Mouse (Mus musculus) right cerebral cortex, postnatal 10 days (tissue): ENCODE data around the gene Trim2.
A peak's percentile ranks its signal among the peaks of the same experiment; 100 is the strongest.

Experiments
- DNase-seq, 2 experiments: peaks; one replicate each; pipeline ENCODE4 v3.0.0; 2021; ENCODE audit warnings: low spot score in 2 of 2

The Trim2 gene

DNA sequence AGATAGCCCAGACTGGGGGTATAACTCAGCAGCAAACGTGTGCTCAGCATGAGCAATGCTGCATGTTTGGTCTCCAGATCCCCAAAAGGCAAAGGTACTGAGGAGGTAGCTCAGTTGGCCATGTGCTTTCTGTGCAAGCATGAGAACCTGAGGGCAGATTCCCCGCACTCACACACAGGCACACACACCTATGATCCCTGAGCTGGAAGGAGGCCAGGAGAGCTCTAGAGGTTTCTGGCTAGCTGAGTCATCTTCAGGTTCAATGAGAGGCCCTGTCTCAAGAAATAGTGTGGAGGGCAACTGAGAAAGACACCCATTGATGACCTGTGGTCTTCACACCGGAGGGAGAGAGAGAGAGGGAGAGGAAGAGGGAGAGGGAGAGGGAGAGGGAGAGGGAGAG lies 19.4 kb downstream of the Trim2 start:
- no peak for DNase-seq

DNA sequence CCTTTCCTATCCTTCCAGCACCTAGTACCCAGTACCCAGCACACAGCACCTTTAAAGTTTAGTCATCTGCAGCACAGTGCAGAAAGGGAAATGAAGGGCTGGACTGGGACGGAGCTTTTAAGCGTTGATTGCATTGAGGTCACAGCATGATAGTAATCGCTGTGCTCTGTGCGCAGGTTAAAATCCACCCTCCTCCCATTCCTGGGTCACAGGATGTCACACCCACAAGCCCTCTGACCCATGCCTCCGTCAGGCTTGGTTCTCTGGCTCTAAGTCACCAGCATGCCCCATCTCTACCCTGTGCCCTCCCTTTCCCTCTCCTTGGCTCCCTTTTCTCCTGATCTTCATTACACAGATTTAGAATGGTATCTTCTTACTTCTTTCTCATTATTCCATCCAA lies 20.4 kb downstream of the Trim2 start:
- no peak for DNase-seq

DNA sequence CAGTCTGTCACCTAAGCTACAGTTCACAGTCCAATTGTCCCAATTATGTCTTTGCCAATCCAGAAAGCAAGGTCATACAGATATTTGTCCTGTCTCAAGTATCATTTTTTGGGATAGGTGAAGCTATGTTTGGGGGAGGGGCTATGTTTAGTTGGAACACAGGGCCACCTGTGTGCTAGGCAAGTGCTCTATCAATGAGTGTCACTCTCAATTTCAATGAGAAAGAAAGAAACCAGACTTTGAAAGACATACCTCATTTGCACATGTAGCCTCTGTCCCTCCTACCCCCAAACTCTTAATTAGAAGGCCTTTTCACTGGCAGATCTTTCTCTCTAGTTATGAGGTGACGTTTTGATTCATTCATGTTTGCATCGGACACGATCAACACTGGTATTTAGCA lies 21.9 kb downstream of the Trim2 start:
- DNase-seq, result no peak

DNA sequence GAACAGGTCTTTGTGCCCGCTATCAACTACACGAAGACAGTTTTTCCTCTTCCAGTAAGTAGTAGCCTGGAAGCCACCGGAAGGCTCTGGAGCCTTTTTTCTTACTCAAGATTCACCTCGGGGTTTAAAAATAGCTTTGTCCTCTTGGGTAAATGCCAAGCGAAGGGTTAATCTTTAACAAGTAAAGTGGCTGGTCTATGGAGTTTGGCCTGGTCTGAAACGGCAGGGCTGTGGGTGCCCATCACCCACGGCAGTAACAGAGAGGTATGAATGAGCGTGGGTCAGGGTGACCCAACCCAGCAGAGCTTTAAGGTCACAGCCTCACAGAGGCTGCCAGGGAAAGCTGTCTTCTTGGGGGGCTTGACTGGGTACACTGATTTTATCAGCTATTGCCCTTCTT lies 23.2 kb downstream of the Trim2 start:
- DNase-seq, result no peak

DNA sequence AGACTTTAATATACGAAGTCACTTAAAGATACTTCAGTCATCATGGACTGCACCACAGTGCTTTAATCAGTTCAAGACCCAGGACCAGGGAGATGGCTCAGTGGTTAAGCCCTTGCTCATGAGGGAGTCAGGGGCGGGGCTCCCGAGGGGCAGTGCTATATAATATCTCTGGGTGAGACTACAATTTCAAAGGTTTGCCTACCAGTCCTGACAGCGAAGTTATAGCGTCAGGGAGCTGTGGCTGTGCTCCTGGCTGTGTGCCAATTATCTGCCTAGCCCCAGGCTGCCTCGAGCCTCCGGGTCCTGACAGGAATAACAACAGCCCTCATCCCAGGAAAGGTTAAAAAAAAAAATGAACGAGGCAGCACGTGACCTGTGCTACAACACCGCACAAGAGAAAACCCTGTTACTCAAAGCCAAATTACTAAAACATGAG lies 24.7 kb downstream of the Trim2 start:
- DNase-seq, result no peak

DNA sequence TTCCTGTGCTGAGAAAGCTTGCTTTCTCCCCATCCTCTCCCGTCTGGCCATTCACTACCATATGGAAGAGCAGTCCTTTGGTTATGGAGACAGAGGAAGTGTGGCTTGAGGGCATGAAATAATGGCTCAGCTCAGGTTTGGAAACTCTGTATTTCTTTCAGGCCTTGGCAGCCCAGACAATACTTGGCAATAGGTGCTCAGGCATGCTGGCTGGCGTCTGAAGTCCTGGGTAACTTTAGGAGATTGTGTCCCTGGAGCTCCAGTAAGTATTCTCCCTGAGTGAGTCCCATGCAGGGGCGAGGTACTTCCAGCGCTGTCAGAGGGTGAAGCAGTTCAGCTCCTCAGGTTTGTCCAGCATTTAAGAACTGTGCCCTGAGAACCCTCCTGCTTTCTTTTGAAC lies 27.9 kb downstream of the Trim2 start:
- no peak for DNase-seq

DNA sequence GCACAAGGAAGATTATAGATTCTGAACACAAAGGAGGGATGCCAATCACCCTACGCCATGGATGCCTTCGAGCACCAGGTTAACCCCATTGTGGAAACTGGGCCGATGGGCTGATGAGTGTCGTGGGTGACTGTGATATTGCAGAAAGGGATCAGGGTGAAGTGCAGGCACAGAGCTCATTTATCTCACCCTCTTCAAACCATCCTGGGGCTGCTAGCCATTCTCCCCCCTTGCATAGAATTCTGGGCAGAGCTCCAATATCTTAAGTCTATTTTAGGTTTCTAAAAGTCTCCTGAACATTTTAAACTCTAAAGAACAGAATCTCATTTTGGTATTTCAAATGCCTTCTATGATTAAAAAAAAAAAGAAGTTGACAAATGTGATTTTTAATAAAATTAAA lies 31.6 kb downstream of the Trim2 start:
- no peak for DNase-seq

DNA sequence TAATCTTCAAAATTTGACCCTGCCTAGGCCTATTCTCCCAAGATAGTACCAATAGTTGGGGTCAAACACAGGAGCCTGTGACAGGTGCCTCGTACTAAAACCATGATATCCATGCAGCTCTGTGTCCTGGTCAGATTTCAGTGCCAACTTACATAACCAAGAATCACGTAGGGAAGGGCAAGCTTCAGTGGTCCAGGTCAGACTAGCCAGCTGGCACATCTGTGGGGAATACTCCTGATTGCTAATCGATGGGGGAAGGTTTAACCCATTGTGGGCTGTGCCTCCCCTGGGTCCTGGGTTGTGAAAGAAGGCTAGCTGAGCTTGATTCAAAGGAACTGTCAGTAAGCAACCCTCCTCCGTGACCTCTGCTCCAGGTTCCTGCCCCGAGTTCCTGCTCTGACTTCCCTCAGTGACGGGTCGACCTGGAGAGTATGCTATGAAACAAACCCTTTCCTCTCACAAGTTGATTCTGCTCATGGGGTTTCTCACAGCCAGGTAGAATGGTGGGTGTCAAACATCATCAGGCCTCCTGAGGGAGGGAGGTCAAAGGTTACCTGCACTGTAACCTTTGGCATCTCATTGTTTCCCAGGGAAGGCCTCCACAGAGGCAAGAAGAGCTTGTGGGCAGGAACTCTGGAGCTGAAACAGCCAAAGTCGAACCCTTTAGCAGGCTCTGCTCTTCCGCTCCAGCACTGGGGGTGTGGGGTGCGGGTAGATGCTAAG lies 34.2 kb downstream of the Trim2 start:
- no peak for DNase-seq

DNA sequence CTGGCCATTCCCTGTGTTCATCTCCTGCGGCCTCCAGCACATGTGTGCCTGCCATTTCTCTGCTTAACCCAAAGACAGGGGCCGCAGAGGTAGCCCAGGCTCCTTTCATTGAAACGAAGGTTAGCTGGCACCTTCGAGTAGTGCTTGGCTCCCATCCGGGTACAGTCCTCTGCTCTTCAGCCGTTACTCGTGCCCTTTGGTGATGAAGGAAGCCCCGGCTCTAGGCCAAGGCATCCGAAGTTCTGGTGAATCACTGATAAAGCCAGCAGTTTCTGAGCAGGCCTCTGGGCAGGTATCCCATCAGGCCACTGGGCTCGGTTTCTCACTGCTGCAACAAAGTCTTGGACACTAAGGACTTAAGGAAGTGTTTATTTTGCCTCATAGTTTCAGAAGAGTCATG lies 34.9 kb downstream of the Trim2 start:
- no peak for DNase-seq

DNA sequence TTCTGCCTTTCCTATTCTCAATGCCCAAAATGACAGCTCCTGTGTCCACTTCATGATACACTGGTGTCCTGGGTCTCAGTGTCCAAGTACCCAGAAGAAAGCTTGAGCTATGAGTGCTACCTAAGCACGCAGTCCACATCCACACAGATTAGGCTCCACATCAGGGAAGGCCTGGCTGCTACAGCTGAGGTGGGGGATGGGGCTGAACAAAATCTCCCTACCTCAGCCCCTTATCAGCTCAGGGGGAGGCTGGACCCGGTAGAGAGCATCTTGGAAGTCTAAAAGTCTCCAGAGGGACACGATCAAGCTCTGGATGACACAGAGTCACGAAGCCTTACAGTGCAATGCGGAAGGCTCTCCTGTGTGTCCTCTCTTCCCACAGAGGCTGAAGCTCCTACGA lies 35.6 kb downstream of the Trim2 start:
- DNase-seq, result no peak

DNA sequence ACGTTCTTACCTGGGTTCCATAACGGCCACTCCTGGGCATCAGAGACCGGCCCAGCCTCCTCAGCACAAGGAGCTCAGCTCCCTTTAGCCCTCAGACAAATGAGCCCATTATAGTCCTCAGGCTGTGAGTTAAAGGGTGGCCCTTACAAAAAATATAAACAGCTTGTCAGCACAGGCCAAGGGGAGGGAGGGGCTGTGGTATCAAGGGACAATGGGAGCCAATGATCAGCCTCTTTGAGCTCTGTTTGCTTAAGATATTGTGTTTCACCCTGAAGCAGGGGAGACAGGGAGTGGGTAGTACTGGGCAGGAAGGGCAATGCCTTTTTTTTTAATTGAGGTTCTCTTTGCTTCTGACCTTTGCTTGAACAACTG lies 36.1 kb downstream of the Trim2 start:
- DNase-seq, result no peak

DNA sequence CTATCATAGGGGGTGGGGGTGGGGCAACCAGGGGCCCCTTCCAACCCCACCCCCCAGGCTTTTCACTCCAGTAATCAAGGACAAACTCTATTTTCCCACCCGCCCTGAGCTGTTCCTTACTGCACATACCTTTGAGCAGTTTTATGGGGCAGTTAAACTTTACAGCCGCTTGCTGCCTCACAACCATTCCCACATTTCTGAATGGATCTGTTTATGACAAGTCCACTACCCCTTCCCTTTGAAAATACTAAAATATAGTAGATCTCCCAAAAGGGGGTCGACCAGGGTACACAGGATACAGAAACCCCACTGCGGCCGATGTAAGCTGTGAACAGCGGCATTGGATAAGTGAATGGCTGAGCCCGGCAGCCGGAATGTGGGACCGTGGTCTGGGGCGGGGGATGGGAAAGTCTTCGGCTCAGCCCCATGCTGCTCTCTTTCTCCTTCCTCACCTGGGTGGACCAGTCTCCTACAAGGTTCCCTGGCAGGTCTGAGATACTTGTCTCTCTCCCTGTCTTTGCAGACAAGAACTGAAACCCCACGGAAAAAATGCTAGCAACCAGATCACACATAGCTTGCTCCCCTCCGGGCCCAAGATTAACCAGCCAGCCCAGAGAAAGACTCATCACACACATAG lies 36.6 kb downstream of the Trim2 start:
- no peak for DNase-seq

DNA sequence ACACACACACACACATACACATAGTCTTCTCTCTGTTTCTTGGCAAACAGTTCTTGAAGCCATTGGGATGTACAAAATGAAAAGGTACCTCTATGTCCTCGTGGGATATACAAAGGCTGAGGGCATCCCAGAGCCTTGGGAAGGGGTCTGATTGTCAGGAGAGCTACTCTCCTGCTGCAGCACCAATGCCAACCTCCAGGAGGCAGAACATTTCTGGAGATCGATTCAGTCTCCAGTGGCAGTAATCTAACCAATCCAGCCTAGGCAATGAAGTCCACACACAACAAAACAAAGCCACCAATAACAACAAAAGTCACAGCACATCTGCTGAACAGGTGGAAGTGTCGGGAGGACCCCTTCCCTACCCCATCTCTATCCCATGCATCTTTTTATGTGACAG lies 38.2 kb downstream of the Trim2 start:
- no peak for DNase-seq

DNA sequence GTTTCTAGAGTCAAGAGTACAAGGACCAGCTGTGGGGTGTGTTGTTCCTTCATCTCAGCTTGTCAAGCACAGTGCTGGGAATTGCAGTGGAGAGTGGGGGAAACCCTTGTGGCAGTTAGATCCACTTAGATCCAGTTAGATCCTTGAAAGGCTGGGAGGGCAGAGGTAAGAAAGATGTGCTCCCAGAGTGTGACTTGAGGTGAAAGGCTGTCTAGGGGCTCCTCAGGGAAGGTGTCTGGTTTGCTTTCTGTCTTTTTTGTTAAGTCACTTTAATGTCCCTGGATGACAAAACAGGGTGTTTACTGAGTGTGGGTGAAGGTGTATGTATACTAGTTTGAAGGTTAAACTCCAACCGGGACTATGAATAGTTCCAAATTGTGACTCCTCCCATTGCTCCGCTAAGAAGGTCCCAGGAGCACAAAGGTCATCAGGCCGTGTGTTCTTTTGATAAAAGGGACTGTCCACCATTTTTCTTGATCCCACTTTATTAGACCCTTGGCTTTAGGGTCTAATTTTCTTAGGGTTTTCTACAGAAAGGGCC lies 40.2 kb downstream of the Trim2 start:
- no peak for DNase-seq

DNA sequence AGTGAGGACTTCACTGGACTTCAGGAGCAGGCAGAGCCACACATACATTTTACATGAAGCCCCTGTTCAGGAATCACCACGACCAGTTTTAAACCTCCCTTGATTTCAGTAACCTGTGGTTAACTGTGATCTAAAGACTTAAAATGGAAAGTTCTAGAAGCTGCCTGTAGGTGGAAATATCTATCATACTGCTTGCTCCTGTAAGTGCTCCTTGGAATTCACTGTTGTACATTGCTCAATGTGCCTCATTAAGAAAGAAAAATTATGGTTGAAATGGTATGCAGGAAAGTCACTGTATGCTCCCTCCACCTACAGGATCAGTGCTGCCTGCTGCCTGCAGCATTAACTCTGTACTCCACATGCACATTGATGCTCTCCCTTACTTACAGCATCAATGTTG lies 41.6 kb downstream of the Trim2 start:
- no peak for DNase-seq

DNA sequence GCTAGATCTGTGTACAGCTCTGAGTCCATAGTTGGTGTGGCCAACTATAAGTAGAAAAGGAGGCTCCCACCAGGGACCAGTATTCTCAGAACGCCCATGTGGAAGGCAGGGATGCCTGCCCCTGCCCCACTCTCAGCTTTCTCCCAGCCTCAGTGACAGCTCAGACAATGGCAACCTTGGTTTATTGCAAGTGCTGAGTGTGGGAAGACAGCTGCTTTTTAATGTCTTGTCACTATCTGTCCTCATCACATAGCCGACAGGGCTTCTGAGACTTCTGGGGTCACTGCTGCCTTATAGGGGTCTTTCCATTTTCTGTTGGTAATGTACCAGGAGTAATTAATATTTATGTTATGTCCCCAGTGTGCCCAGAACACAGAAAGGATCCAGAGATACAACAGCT lies 42.3 kb downstream of the Trim2 start:
- no peak for DNase-seq

DNA sequence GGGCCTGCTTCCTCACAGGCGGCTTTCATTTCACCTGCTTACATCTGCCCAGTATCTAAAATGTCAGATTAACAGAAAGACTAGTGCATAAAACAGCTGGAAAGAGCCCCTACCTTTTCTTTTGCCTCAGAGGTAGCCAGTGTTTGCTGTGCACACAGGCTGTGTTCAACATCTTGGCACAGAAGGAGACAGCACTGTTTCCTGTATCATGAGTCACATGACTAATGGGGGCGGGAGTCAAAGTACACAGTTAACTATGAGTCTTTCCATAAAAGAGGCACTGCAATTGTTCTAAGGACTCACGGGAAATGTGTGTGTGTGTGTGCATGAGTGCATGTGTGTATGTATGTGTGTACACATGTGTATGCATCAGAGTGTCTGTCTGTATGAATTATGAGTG lies 43.9 kb downstream of the Trim2 start:
- no peak for DNase-seq

DNA sequence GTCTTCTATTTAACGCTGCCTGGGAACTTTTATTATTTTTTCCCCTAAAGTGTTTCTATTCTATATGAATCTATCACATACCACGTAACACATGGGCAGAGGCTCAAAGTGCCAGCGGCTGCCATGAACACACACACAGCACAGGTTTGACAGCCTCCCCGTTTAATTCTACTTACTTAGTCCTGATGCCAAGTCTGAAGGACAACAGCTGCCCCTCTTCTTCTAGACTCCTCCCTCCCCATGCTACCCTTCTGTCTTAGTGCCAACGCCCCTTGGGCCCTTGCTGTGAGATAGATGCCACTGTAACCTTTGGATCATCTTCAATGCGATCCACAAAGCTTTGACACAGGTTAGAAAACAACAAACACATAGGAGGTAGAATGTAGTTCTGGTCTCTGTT lies 44.8 kb downstream of the Trim2 start:
- DNase-seq, result no peak

DNA sequence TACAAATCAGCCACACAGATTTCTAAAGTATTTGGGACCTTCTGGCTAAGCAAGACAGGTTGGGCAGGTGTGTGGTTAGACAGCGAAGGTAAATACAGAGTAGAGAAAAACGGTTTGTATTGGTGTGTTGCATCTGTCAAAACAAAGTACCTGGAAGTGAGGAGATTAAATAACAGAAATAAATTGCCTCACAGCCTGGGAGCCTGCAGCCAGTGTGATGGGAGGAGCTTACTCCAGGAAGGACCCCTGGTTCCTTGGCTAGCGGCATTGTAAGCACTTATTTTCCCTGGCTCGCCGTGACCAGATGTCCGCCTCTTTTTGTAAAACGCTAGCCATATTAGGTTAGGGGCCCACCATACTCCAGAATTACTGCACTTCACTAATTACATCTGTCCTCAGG lies 45.8 kb downstream of the Trim2 start:
- no peak for DNase-seq

DNA sequence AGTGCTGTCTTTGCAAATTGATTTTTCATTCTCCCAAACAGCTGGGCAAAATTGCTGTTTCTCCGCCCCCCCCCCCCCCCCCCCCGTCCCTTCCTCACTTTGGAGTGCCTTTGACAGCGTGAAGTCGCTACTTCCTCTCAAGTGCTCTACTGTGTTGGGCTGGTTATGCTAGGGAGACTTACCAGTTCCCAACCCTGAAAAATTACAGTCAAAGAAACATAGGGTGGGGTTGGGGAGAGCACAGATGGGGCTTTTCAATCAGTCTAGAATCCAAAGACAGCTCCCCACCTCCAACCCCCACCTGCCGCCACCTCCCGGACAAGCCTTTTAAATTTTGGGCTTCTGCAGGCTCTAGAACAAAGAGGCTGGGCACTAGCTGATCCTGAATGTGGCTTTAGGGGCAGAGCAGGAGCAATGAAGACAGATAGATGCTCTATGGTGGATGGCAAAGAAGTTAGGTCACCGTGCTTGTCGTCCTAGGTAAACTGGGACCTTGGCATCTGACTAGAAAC lies 46.6 kb downstream of the Trim2 start:
- no peak for DNase-seq

DNA sequence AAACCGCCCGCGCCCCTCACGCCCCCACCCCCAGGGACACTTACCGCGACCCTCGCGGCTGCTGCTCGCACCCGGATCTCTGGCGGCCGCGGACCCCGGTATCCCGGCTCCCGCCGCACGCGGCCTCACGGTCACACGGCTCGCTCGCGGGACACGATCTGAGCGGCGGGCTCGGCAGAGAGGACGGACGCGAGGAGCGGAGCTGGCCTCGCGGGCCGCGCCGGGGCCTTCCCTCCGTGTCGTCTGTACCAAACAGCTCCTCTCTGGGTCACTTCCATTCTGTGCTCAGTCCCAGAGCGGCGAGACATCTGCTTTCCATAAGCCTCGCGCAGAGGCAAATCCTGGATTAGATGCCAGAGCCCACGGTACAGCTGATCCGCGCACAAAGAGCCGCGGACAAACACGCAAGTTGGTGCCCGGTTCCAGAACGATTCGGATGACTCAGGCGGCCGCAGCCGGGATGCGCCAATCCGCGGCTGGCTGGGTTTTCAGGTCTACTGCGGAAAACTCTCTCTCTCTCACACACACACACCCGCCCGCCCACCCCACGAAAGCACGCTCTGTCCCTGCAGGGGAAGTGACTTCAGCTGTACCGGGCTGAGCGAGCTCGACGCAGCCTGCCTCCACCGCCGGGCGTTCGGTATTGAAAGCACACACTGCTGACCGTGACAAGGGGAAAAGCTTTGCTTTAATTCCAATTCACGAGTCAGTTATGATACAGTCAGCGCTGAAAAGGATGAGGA lies 47.2 kb downstream of the Trim2 start:
- DNase-seq, result peak; percentile 80 to 82

DNA sequence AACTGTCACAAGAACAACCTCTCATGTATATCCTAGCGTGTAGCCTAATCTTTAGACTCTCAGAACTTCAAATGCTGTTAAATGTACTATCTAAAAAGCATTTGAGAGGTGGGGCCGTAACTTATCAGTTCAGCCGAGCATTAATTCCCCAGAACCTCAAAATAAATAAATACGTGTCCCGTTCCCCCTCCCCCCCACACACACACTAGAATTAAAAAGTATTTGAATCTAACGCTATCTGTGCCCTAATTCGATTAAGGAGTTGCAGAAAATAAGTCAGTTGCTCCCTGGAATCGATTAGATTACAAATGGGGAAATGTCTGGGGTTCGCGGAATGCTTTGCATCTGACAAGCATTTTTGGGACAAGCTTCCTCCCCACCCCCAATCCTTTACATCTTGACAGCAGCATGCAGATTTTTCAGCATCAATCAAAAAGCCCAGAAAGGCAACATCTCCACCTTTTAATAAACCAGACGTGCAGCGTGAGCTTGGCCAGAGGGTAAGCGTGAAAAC lies 48.1 kb downstream of the Trim2 start:
- no peak for DNase-seq
